Mouse (Mus musculus) lung, embryonic 16.5 days (tissue): Measurements from ENCODE around the gene Ank2. TPM values are rescaled to one million over a fixed set of nuclear protein-coding genes. Genes with fewer than 3 reads are reported as not detected.

Experiments used
- ATAC-seq: fragments of 200-750 bp; cut with Nextera tagmentation; 2 replicates; pipeline ENCODE4 v1.8.0; 2017; ENCODE audit warnings: low read depth, mild to moderate bottlenecking, moderate library complexity
- H3K27ac ChIP-seq: fragments of 300-500 bp; sonication (generic); 2 replicates; pipeline ENCODE4 v1.5.1; 2014; ENCODE audit warnings: mild to moderate bottlenecking, control low read depth, low read length
- H3K27me3 ChIP-seq: fragments of 300-500 bp; sonication (generic); 2 replicates; pipeline ENCODE4 v1.6.1; 2014; ENCODE audit warnings: low read depth, low read length, mixed read lengths; ENCODE audit not compliant: control insufficient read depth, insufficient read depth
- H3K36me3 ChIP-seq: fragments of 300-500 bp; sonication (generic); 2 replicates; pipeline ENCODE4 v1.6.1; 2014; ENCODE audit warnings: low read length; ENCODE audit not compliant: control insufficient read depth, insufficient read depth
- H3K4me1 ChIP-seq: fragments of 300-500 bp; sonication (generic); replicated peaks from 2 replicates; pipeline ENCODE4 v1.6.1; 2014; ENCODE audit warnings: low read length, mixed read lengths; ENCODE audit not compliant: control insufficient read depth, insufficient read depth
- H3K4me2 ChIP-seq: fragments of 300-500 bp; sonication (generic); 2 replicates; pipeline ENCODE4 v1.6.1; 2014; ENCODE audit warnings: low read depth, low read length, control low read depth
- H3K4me3 ChIP-seq: fragments of 300-500 bp; sonication (generic); 2 replicates; pipeline ENCODE4 v1.5.1; 2014; ENCODE audit warnings: mild to moderate bottlenecking, low read length, control low read depth
- H3K9ac ChIP-seq: fragments of 300-500 bp; sonication (generic); 2 replicates; pipeline ENCODE4 v1.6.1; 2014; ENCODE audit warnings: low read length, control low read depth
- H3K9me3 ChIP-seq: fragments of 300-500 bp; sonication (generic); 2 replicates; pipeline ENCODE4 v1.6.1; 2016; ENCODE audit warnings: low read length; ENCODE audit not compliant: control insufficient read depth
- WGBS: fragments of 180-500 bp; shearing (Covaris S2); extraction: QIAGEN DNeasy Blood & Tissue Kit; methylation state at CpG from one replicate; pipeline ENCODE4 v1.1.7; 2014; 5-methylcytosine and 5-hydroxymethylcytosine counted together
- polyA plus RNA-seq: library from polyadenylated mRNA; unstranded; fragments of >200 nt; fragmentation: Nextera tagmentation; extraction: Ambion mirVana; gene quantifications from 2 replicates; pipeline ENCODE4 v1.2.1, GENCODE M21; 2015

Ank2 gene
- polyA plus RNA-seq, 1 experiment from 2014 or later: 10.3 TPM

- no peaks in the 10 kb centered on the region for H3K4me1 ChIP-seq
- H3K27ac ChIP-seq: no peak overlapping the region
- no peaks in the 10 kb centered on the region for H3K36me3 ChIP-seq
- no peak for ATAC-seq
- no peaks in the 10 kb centered on the region for H3K9me3 ChIP-seq
- H3K27me3 ChIP-seq: no peaks in the 10 kb centered on the region
- H3K4me2 ChIP-seq: no peak overlapping the region
- H3K9ac ChIP-seq: no peak overlapping the region
- H3K4me3 ChIP-seq: no peak overlapping the region
Observed at GRCm38 (mm10) chr3:127280376-127280775, 218.8 kb downstream of the Ank2 start.

- no peak overlapping the region for H3K4me3 ChIP-seq
- no peak overlapping the region for H3K4me2 ChIP-seq
- no peak overlapping the region for H3K9ac ChIP-seq
- no peaks in the 10 kb centered on the region for H3K9me3 ChIP-seq
- 51% methylated on average over 6 of the region's 6 CpGs for WGBS
- no peak overlapping the region for H3K27ac ChIP-seq
- H3K4me1 ChIP-seq: no peaks in the 10 kb centered on the region
- ATAC-seq: no peak
- H3K27me3 ChIP-seq: no peaks in the 10 kb centered on the region
- no peaks in the 10 kb centered on the region for H3K36me3 ChIP-seq
Observed at GRCm38 (mm10) chr3:127275953-127276352, 223.2 kb downstream of the Ank2 start.

- Histone ChIP-seq H3K4me3 (no peak overlapping the region), H3K9ac (no peak overlapping the region), H3K9me3 (no peaks in the 10 kb centered on the region), H3K27me3 (no peaks in the 10 kb centered on the region), H3K27ac (no peak overlapping the region), H3K4me2 (no peak overlapping the region), H3K36me3 (no peaks in the 10 kb centered on the region), H3K4me1 (no peaks in the 10 kb centered on the region)
- ATAC-seq: no peak
- 80% methylated on average over 12 of the region's 12 CpGs for WGBS
Observed at GRCm38 (mm10) chr3:127272801-127273200, 226.3 kb downstream of the Ank2 start.

GRCm38 (mm10) chr3:127269616-127270015 lies 229.5 kb downstream of the Ank2 start:
- no peak overlapping the region for H3K4me2 ChIP-seq
- no peak for ATAC-seq

GRCm38 (mm10) chr3:127267846-127268245 lies 231.3 kb downstream of the Ank2 start:
- no peak for ATAC-seq
- no peak overlapping the region for H3K4me2 ChIP-seq
- no peaks in the 10 kb centered on the region for H3K27me3 ChIP-seq
- WGBS: 28% methylated on average over 6 of the region's 6 CpGs
- H3K9ac ChIP-seq: no peak overlapping the region
- H3K4me1 ChIP-seq: no peaks in the 10 kb centered on the region
- H3K9me3 ChIP-seq: no peaks in the 10 kb centered on the region
- no peaks in the 10 kb centered on the region for H3K36me3 ChIP-seq
- H3K27ac ChIP-seq: no peak overlapping the region
- H3K4me3 ChIP-seq: no peak overlapping the region

More at GRCm38 (mm10) chr3:127269616-127270015, 229.5 kb downstream of the Ank2 start:
- WGBS: 78% methylated on average over 14 of the region's 14 CpGs
- no peaks in the 10 kb centered on the region for H3K36me3 ChIP-seq
- H3K4me1 ChIP-seq: no peaks in the 10 kb centered on the region
- H3K27ac ChIP-seq: no peak overlapping the region
- H3K27me3 ChIP-seq: no peaks in the 10 kb centered on the region
- H3K9me3 ChIP-seq: no peaks in the 10 kb centered on the region
- no peak overlapping the region for H3K9ac ChIP-seq
- no peak overlapping the region for H3K4me3 ChIP-seq

GRCm38 (mm10) chr3:127265732-127266131 lies 233.4 kb downstream of the Ank2 start:
- no peak overlapping the region for H3K9ac ChIP-seq
- H3K27me3 ChIP-seq: no peaks in the 10 kb centered on the region
- no peaks in the 10 kb centered on the region for H3K36me3 ChIP-seq
- no peak overlapping the region for H3K27ac ChIP-seq
- H3K4me3 ChIP-seq: no peak overlapping the region
- no peaks in the 10 kb centered on the region for H3K9me3 ChIP-seq
- 47% methylated on average over 5 of the region's 5 CpGs for WGBS
- H3K4me1 ChIP-seq: no peaks in the 10 kb centered on the region
- H3K4me2 ChIP-seq: no peak overlapping the region
- ATAC-seq: no peak

GRCm38 (mm10) chr3:127265182-127265581 lies 234.0 kb downstream of the Ank2 start:
- Histone ChIP-seq H3K9ac (no peak overlapping the region), H3K36me3 (no peaks in the 10 kb centered on the region), H3K4me1 (no peaks in the 10 kb centered on the region), H3K4me3 (no peak overlapping the region), H3K9me3 (no peaks in the 10 kb centered on the region), H3K4me2 (no peak overlapping the region), H3K27ac (no peak overlapping the region), H3K27me3 (no peaks in the 10 kb centered on the region)
- no peak for ATAC-seq
- 72% methylated on average over 3 of the region's 3 CpGs for WGBS

- no peak overlapping the region for H3K4me2 ChIP-seq
- no peaks in the 10 kb centered on the region for H3K27me3 ChIP-seq
- ATAC-seq: no peak
- H3K9me3 ChIP-seq: no peaks in the 10 kb centered on the region
- WGBS: 54% methylated on average over 7 of the region's 7 CpGs
- no peak overlapping the region for H3K9ac ChIP-seq
- no peak overlapping the region for H3K4me3 ChIP-seq
- H3K36me3 ChIP-seq: no peaks in the 10 kb centered on the region
- H3K27ac ChIP-seq: no peak overlapping the region
- H3K4me1 ChIP-seq: 0 out of 2 replicates have a peak, but pooled peaks cover 3% of the 10 kb centered on the region
Observed at GRCm38 (mm10) chr3:127260786-127261166, 238.4 kb downstream of the Ank2 start.

GRCm38 (mm10) chr3:127260007-127260785 lies 239.0 kb downstream of the Ank2 start:
- Histone ChIP-seq H3K27ac (no peak overlapping the region), H3K36me3 (no peaks in the 10 kb centered on the region), H3K4me1 (0 out of 2 replicates have a peak, but pooled peaks cover 3% of the 10 kb centered on the region), H3K4me2 (no peak overlapping the region), H3K4me3 (no peak overlapping the region), H3K27me3 (no peaks in the 10 kb centered on the region), H3K9ac (no peak overlapping the region), H3K9me3 (no peaks in the 10 kb centered on the region)
- WGBS: 73% methylated on average over 15 of the region's 15 CpGs
- no peak for ATAC-seq
